Mouse (Mus musculus) kidney, adult 2 months (tissue): Measurements from ENCODE around the gene Ppp2r2c.

Source experiments
- CTCF ChIP-seq: fragments of 200-500 bp; conservative IDR thresholded peaks from 2 replicates; pipeline ENCODE4 v1.5.1; 2011; ENCODE audit warnings: low read depth, mild to moderate bottlenecking, control low read depth, low read length, moderate library complexity, mixed read lengths; ENCODE audit not compliant: insufficient read depth, insufficient read length
- POLR2A ChIP-seq: fragments of 200-500 bp; IDR thresholded peaks from one replicate; pipeline ENCODE4 v1.6.1; 2011; ENCODE audit warnings: low read depth, low read length, control low read depth

DNA sequence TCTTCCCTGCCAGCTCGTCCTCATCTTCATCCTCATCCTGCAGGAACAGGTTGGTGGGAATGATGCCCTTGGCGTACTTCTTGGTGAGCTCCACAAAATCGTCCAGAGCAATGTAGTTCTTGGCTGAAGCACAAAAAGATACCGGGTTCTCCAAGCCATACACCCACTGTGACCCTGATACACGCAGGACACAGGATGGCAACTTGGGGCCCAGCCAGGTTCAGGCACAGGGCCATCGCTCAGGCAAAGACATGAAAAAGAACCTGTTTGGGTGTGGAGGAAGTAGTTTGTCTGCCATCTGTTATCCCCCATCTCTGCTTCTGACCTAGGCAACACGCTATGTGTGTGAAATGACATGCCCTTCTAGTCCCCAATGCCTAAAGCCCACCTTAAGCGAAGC, 103.3 kb downstream of the Ppp2r2c start:
- TF ChIP-seq CTCF (no peak), POLR2A (no peak)
